In the genomic region with DNA sequence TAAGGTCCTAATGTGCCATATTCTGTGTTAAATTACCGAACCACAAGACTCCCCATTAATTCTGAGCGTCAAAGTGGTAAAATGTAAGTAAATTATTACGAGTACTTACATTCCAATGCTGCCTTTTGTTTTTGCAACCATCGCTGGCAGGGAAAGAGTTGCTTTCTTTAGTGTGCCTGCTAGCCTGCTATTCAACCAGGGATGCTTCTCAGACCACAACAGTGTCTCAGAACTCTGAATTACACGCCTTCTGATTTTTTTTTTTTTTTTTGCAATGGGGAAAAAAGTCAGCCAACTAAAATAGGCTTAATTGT, we compare ENCODE assay signal across 15 mouse cellular contexts. TPM values are rescaled to one million over a fixed set of nuclear protein-coding genes. Genes with fewer than 3 reads are reported as not detected.
DNase-seq lines count a peak whose midpoint lies in the region; ATAC-seq and TF ChIP-seq lines count a peak whose summit lies in the region.
"Had no signal": no experiment of that assay in that cellular context is flagged by ENCODE, and none has a peak within 500 bp of the region (broad histone marks: within the 10 kb centered on the region; RNA-seq: fewer than 3 reads in every experiment).

No protein-coding gene starts in this region.

- H3K36me3 ChIP-seq in heart, embryonic 14.5 days (ENCODE audit: control insufficient read depth, insufficient read depth, low read length), result no peaks in the 10 kb centered on the region
- H3K36me3 ChIP-seq in midbrain, embryonic 14.5 days (ENCODE audit: control insufficient read depth, insufficient read depth, low read length), result no peaks in the 10 kb centered on the region
- H3K36me3 ChIP-seq in midbrain, embryonic 11.5 days (ENCODE audit: control insufficient read depth, insufficient read depth, low read length), result no peaks in the 10 kb centered on the region
- H3K36me3 ChIP-seq in midbrain, embryonic 15.5 days (replicated peaks), result no peaks in the 10 kb centered on the region
- no peaks in the 10 kb centered on the region for H3K36me3 ChIP-seq in liver, postnatal 0 days (replicated peaks; ENCODE audit: insufficient read depth, low read length)
- H3K36me3 ChIP-seq: forebrain, embryonic 12.5 days; limb, embryonic 15.5 days had no signal

- H3K9me3 ChIP-seq in heart, embryonic 14.5 days (ENCODE audit: control insufficient read depth, low read length), result no peaks in the 10 kb centered on the region; the same call in 1 of the 2 replicates
- H3K9me3 ChIP-seq in midbrain, embryonic 14.5 days (ENCODE audit: control insufficient read depth, low read length), result no peaks in the 10 kb centered on the region
- no peaks in the 10 kb centered on the region for H3K9me3 ChIP-seq in midbrain, embryonic 11.5 days (ENCODE audit: control insufficient read depth, low read length)
- H3K9me3 ChIP-seq in midbrain, embryonic 15.5 days, result no peaks in the 10 kb centered on the region
- H3K9me3 ChIP-seq in liver, postnatal 0 days (ENCODE audit: low read length), result no peaks in the 10 kb centered on the region
- H3K9me3 ChIP-seq: forebrain, embryonic 12.5 days; limb, embryonic 15.5 days had no signal

- H3K4me1 ChIP-seq in heart, embryonic 14.5 days (ENCODE audit: control insufficient read depth in 2 of 2, insufficient read depth in 2 of 2, low read length in 2 of 2), result peaks cover 4 to 14% of the 10 kb centered on the region in 2 experiments
- peaks cover 6% of the 10 kb centered on the region; the same call in 1 of the 2 replicates for H3K4me1 ChIP-seq in midbrain, embryonic 14.5 days (ENCODE audit: control insufficient read depth, insufficient read depth, low read length)
- no peaks in the 10 kb centered on the region for H3K4me1 ChIP-seq in midbrain, embryonic 11.5 days (ENCODE audit: control insufficient read depth, insufficient read depth, low read length)
- peaks cover 16% of the 10 kb centered on the region for H3K4me1 ChIP-seq in midbrain, embryonic 15.5 days
- no peaks in the 10 kb centered on the region for H3K4me1 ChIP-seq in liver, postnatal 0 days (ENCODE audit: insufficient read depth)
- H3K4me1 ChIP-seq: limb, embryonic 15.5 days had no signal

- no peak for DNase-seq in heart, adult 11 months
- DNase-seq in midbrain, embryonic 14.5 days, result peak; percentile 33
- DNase-seq in midbrain, embryonic 11.5 days (ENCODE audit: low spot score, missing footprints), result no peak
- no peak for DNase-seq in liver, postnatal 0 days
- DNase-seq: adrenal gland, postnatal 36 days; cerebellum, postnatal 10 days; kidney, adult 9 months; lung, postnatal 14 days; right cerebral cortex, postnatal 14 days had no signal

- H3K9ac ChIP-seq in heart, embryonic 14.5 days (ENCODE audit: low read length), result peak overlapping the region; percentile 28
- 0 out of 2 replicates have a peak overlapping the region, but pooled peaks have one; percentile 3 for H3K9ac ChIP-seq in midbrain, embryonic 14.5 days (replicated peaks; ENCODE audit: low read length)
- H3K9ac ChIP-seq in midbrain, embryonic 11.5 days (ENCODE audit: low read length), result no peak overlapping the region
- no peak overlapping the region for H3K9ac ChIP-seq in midbrain, embryonic 15.5 days
- no peak overlapping the region for H3K9ac ChIP-seq in liver, postnatal 0 days (replicated peaks)
- H3K9ac ChIP-seq: forebrain, embryonic 12.5 days; limb, embryonic 15.5 days had no signal

- TF ChIP-seq CTCF in liver, postnatal 0 days (IDR thresholded peaks at IDR 0.05; ENCODE audit: low read depth), result no peak

- no peak for ATAC-seq in heart, embryonic 14.5 days (ENCODE audit: insufficient number of reproducible peaks, insufficient read depth, low FRiP score, low read depth)
- ATAC-seq in midbrain, embryonic 14.5 days (ENCODE audit: low FRiP score, low TSS enrichment), result no peak
- ATAC-seq in midbrain, embryonic 11.5 days (ENCODE audit: low FRiP score), result no peak
- ATAC-seq in midbrain, embryonic 15.5 days (replicated peaks), result no peak; the same call in 1 of the 2 replicates
- ATAC-seq in liver, postnatal 0 days, result no peak
- no peak for ATAC-seq in megakaryocyte, adult 5-6 weeks (ENCODE audit: poor library complexity, severe bottlenecking)

- H3K4me3 ChIP-seq in heart, embryonic 14.5 days (ENCODE audit: control insufficient read depth in 1 of 2, insufficient read depth in 1 of 2, low read depth in 1 of 2, low read length in 2 of 2), result no peak overlapping the region; a peak in 1 of 4 replicates
- H3K4me3 ChIP-seq in midbrain, embryonic 14.5 days (replicated peaks; ENCODE audit: low read depth, low read length), result no peak overlapping the region
- no peak overlapping the region for H3K4me3 ChIP-seq in midbrain, embryonic 11.5 days (ENCODE audit: low read depth, low read length)
- H3K4me3 ChIP-seq in midbrain, embryonic 15.5 days, result no peak overlapping the region
- H3K4me3 ChIP-seq in liver, postnatal 0 days (ENCODE audit: low read depth, low read length), result no peak overlapping the region
- H3K4me3 ChIP-seq: forebrain, embryonic 12.5 days; limb, embryonic 15.5 days had no signal

- no peak for TF ChIP-seq EP300 in liver, postnatal 0 days (IDR thresholded peaks at IDR 0.05; ENCODE audit: low read depth)

- H3K4me2 ChIP-seq in heart, embryonic 14.5 days (ENCODE audit: low read length), result peak overlapping the region; percentile 54
- H3K4me2 ChIP-seq in midbrain, embryonic 14.5 days (ENCODE audit: low read length), result 0 out of 2 replicates have a peak overlapping the region, but pooled peaks have one; percentile 7
- H3K4me2 ChIP-seq in midbrain, embryonic 11.5 days, result no peak overlapping the region
- H3K4me2 ChIP-seq in midbrain, embryonic 15.5 days, result 0 out of 2 replicates have a peak overlapping the region, but pooled peaks have one; percentile 5
- H3K4me2 ChIP-seq in liver, postnatal 0 days (ENCODE audit: low read depth, low read length), result no peak overlapping the region
- H3K4me2 ChIP-seq: forebrain, embryonic 12.5 days; limb, embryonic 15.5 days had no signal

- H3K27ac ChIP-seq in heart, embryonic 14.5 days (replicated peaks in 1 of 2; ENCODE audit: control insufficient read depth in 1 of 2, insufficient read depth in 1 of 2, low read depth in 2 of 2, low read length in 2 of 2), result peak overlapping the region; percentile 78 to 93
- no peak overlapping the region; the same call in 1 of the 2 replicates for H3K27ac ChIP-seq in midbrain, embryonic 14.5 days (replicated peaks; ENCODE audit: low read depth, low read length)
- no peak overlapping the region for H3K27ac ChIP-seq in midbrain, embryonic 11.5 days (ENCODE audit: low read depth, low read length)
- H3K27ac ChIP-seq in midbrain, embryonic 15.5 days, result no peak overlapping the region
- no peak overlapping the region for H3K27ac ChIP-seq in liver, postnatal 0 days (ENCODE audit: low read depth)
- H3K27ac ChIP-seq: forebrain, embryonic 12.5 days; limb, embryonic 15.5 days had no signal

- no peaks in the 10 kb centered on the region for H3K27me3 ChIP-seq in heart, embryonic 14.5 days (ENCODE audit: control insufficient read depth, insufficient read depth, low read length)
- no peaks in the 10 kb centered on the region for H3K27me3 ChIP-seq in midbrain, embryonic 14.5 days (ENCODE audit: control insufficient read depth, insufficient read depth, low read length)
- H3K27me3 ChIP-seq in midbrain, embryonic 11.5 days (ENCODE audit: control insufficient read depth, insufficient read depth, low read length), result no peaks in the 10 kb centered on the region
- no peaks in the 10 kb centered on the region for H3K27me3 ChIP-seq in midbrain, embryonic 15.5 days (replicated peaks)
- H3K27me3 ChIP-seq in liver, postnatal 0 days (ENCODE audit: insufficient read depth, low read length), result no peaks in the 10 kb centered on the region
- H3K27me3 ChIP-seq: forebrain, embryonic 12.5 days; limb, embryonic 15.5 days had no signal

- WGBS in heart, embryonic 14.5 days, result 54% methylated on average over 5 of the region's 5 CpGs
- WGBS in midbrain, embryonic 14.5 days, result 49% methylated on average over 5 of the region's 5 CpGs
- WGBS in midbrain, embryonic 11.5 days, result 79% methylated on average over 5 of the region's 5 CpGs
- 41% methylated on average over 5 of the region's 5 CpGs for WGBS in midbrain, embryonic 15.5 days
- WGBS in liver, postnatal 0 days (ENCODE audit: insufficient replicate concordance), result 71% methylated on average over 5 of the region's 5 CpGs

RNA-seq across cellular contexts. Expression of a gene that starts 26.4 kb away (rescaled TPM):
- 0.28 and 0.58 TPM in 2 replicates for polyA plus RNA-seq in heart, embryonic 14.5 days (2014; fragmentation: Nextera tagmentation; extraction: Ambion mirVana)
- 4.6 and 5.0 TPM in 2 replicates for polyA plus RNA-seq in midbrain, embryonic 14.5 days (2014; fragmentation: Nextera tagmentation; extraction: Ambion mirVana)
- 0.75 and 1.2 TPM in 2 replicates for polyA plus RNA-seq in midbrain, embryonic 11.5 days (2014; fragmentation: Nextera tagmentation; extraction: Ambion mirVana)
- polyA plus RNA-seq in midbrain, embryonic 15.5 days (2015; fragmentation: Nextera tagmentation; extraction: Ambion mirVana), result 4.5 and 5.0 TPM in 2 replicates
- polyA plus RNA-seq in liver, postnatal 0 days (2015; fragmentation: Nextera tagmentation; extraction: Ambion mirVana), result not detected in 2 replicates
- total RNA-seq in megakaryocyte, adult 5-6 weeks (2015), result not detected in 2 replicates
- total RNA-seq in megakaryocyte, adult 5-6 weeks (2017), result not detected in 2 replicates
- total RNA-seq: ES-E14 had no signal

Comparison
In these comparisons a context has a peak if more than half of its experiments do, and no peak if none do; other contexts are left out.
1. H3K4me2 ChIP-seq: peak in heart, embryonic 14.5 days (single experiment), midbrain, embryonic 14.5 days (single experiment) and midbrain, embryonic 15.5 days (single experiment); none in midbrain, embryonic 11.5 days (single experiment) and liver, postnatal 0 days (single experiment).
2. H3K9ac ChIP-seq: peak in heart, embryonic 14.5 days (single experiment) and midbrain, embryonic 14.5 days (single experiment); none in midbrain, embryonic 11.5 days (single experiment), midbrain, embryonic 15.5 days (single experiment) and liver, postnatal 0 days (single experiment).
3. H3K27ac ChIP-seq: peak in heart, embryonic 14.5 days (2 of 2); none in midbrain, embryonic 14.5 days (single experiment), midbrain, embryonic 11.5 days (single experiment), midbrain, embryonic 15.5 days (single experiment) and liver, postnatal 0 days (single experiment).